In genomic region chr8:10016252-10016651, GRCm38 (mm10) we compare ENCODE assay signal across 29 mouse cellular contexts. TPM values are rescaled to one million over a fixed set of nuclear protein-coding genes. Genes with fewer than 3 reads are reported as not detected.
DNase-seq lines count a peak whose midpoint lies in the region; TF ChIP-seq lines count a peak whose summit lies in the region.
"Had no signal": no experiment of that assay in that cellular context is flagged by ENCODE, and none has a peak within 500 bp of the region (broad histone marks: within the 10 kb centered on the region; RNA-seq: fewer than 3 reads in every experiment).

No protein-coding gene starts in this region.

- DNase-seq in heart, adult 11 months: peak; percentile 57
- DNase-seq in heart, adult 18-20 months: no peak
- peak; percentile 10 to 13 for DNase-seq in left cerebral cortex, adult 18-20 months (ENCODE audit: low spot score in 2 of 2)
- no peak for DNase-seq in left cerebral cortex, adult 8-10 months (ENCODE audit: low spot score in 2 of 2)
- peak; percentile 24 for DNase-seq in 3134 (ENCODE audit: extremely low read depth, insufficient read length, low spot score)
- no peak for DNase-seq in testis, postnatal 10 days (ENCODE audit: low spot score)
- DNase-seq in layer of hippocampus, adult 11-12 months (ENCODE audit: low spot score): no peak
- DNase-seq: adrenal gland, adult 2 months; adrenal gland, postnatal 14 days; B cell, adult 2 months; cerebellum, adult 11-12 months; cerebellum, adult 8-10 months; cerebellum, postnatal 10 days; cerebellum, postnatal 36 days; embryo, embryonic 11 days; gastrocnemius, postnatal 10 days; heart, adult 2 months; heart, postnatal 14 days; heart, postnatal 4 days had no signal

- no peak for TF ChIP-seq POLR2A in myocyte (IDR thresholded peaks at IDR 0.05; ENCODE audit: insufficient read length, low read depth)

- H3K4me2 ChIP-seq in myocyte (ENCODE audit: low read depth): peak overlapping the region; percentile 25
- H3K4me2 ChIP-seq: embryonic facial prominence, embryonic 13.5 days; forebrain, embryonic 12.5 days; forebrain, embryonic 15.5 days; heart, embryonic 13.5 days; hindbrain, embryonic 14.5 days had no signal

- H3ac ChIP-seq in myocyte (ENCODE audit: control insufficient read depth, insufficient read length): no peak overlapping the region

- H3K27me3 ChIP-seq in myocyte (ENCODE audit: control insufficient read depth, insufficient read depth, insufficient read length): no peaks in the 10 kb centered on the region
- H3K27me3 ChIP-seq: embryonic facial prominence, embryonic 13.5 days; forebrain, embryonic 12.5 days; forebrain, embryonic 15.5 days; heart, embryonic 13.5 days had no signal

- H3K36me3 ChIP-seq in myocyte (ENCODE audit: control insufficient read depth, insufficient read depth): no peaks in the 10 kb centered on the region
- H3K36me3 ChIP-seq: embryonic facial prominence, embryonic 10.5 days; embryonic facial prominence, embryonic 13.5 days; forebrain, embryonic 12.5 days; forebrain, embryonic 15.5 days; heart, embryonic 10.5 days; heart, embryonic 13.5 days had no signal

- no peak overlapping the region for H3K4me3 ChIP-seq in myocyte
- H3K4me3 ChIP-seq: embryonic facial prominence, embryonic 10.5 days; embryonic facial prominence, embryonic 13.5 days; erythroblast, embryonic 14.5 days; forebrain, embryonic 12.5 days; forebrain, embryonic 15.5 days; heart, adult 2 months; heart, embryonic 10.5 days; heart, embryonic 13.5 days had no signal

- no peaks in the 10 kb centered on the region for H3K79me2 ChIP-seq in myocyte (ENCODE audit: control insufficient read depth, insufficient read depth)

TF ChIP-seq in myocyte, 11 proteins besides CTCF, POLR2A, EP300 and RAD21:
- peak in 2 of 3 experiments; percentile 66 to 77 for TF ChIP-seq MYOG (IDR thresholded peaks at IDR 0.05; ENCODE audit: control insufficient read depth in 1 of 3, insufficient read depth in 1 of 3, insufficient read length in 2 of 3, low read depth in 2 of 3)
- TF ChIP-seq MYOD1 (IDR thresholded peaks at IDR 0.05; ENCODE audit: control insufficient read depth in 1 of 3, insufficient read length in 2 of 3, low read depth in 2 of 3): peak; percentile 40 to 73 (median 47)
- TF ChIP-seq TCF12 (IDR thresholded peaks at IDR 0.05; ENCODE audit: insufficient read depth, poor library complexity, severe bottlenecking): no peak

RNA-seq across cellular contexts. Expression of gene Tnfsf13b, which starts 10.0 kb away (rescaled TPM):
- 1 to 10 TPM; 4.5 to 6.0 TPM for total RNA-seq in heart, adult 18-20 months (2021)
- total RNA-seq in left cerebral cortex, adult 18-20 months (2021): 1 to 10 TPM; 2.8 to 3.7 TPM
- total RNA-seq in left cerebral cortex, adult 8-10 months (2022): 1 to 10 TPM; 2.0 to 5.6 (median 3.6) TPM
- 0.11 TPM for polyA plus RNA-seq in myocyte (2012; fragmentation: generic; extraction: Trizol)
- total RNA-seq: MEL had no signal
- polyA plus RNA-seq: embryonic facial prominence, embryonic 10.5 days; erythroblast, embryonic 14.5 days had no signal

RNA-seq across cellular contexts. Expression of gene Abhd13, which starts 38.7 kb away (rescaled TPM):
- total RNA-seq in heart, adult 18-20 months (2021): 1 to 10 TPM; 9.2 to 9.3 TPM
- 10 to 100 TPM; 25.7 to 27.0 TPM for total RNA-seq in left cerebral cortex, adult 18-20 months (2021)
- 10 to 100 TPM; 24.8 to 27.8 (median 25.4) TPM for total RNA-seq in left cerebral cortex, adult 8-10 months (2022)
- polyA plus RNA-seq in myocyte (2012; fragmentation: generic; extraction: Trizol): 6.6 TPM

RNA-seq across cellular contexts. Expression of gene Lig4, which starts 38.8 kb away (rescaled TPM):
- 1 to 10 TPM; 4.9 to 5.2 TPM for total RNA-seq in heart, adult 18-20 months (2021)
- 10 to 100 TPM; 11.6 to 11.9 TPM for total RNA-seq in left cerebral cortex, adult 18-20 months (2021)
- total RNA-seq in left cerebral cortex, adult 8-10 months (2022): 10 to 100 TPM; 10.6 to 12.6 (median 10.7) TPM
- 2.0 TPM for polyA plus RNA-seq in myocyte (2012; fragmentation: generic; extraction: Trizol)

Comparison
In these comparisons a context has a peak if more than half of its experiments do, and no peak if none do; other contexts are left out.
1. DNase-seq: peak in heart, adult 11 months (single experiment), left cerebral cortex, adult 18-20 months (2 of 2) and 3134 (single experiment); none in heart, adult 18-20 months (0 of 2), left cerebral cortex, adult 8-10 months (0 of 2), testis, postnatal 10 days (single experiment) and layer of hippocampus, adult 11-12 months (single experiment).